Mouse (Mus musculus): ENCODE data around the gene Castor2.

Gene Castor2

GRCm38 (mm10) chr5:134101883-134102282 is 2.4 kb downstream of the Castor2 start:
- peak; percentile 45 for DNase-seq (ENCODE audit: low read depth)

- peak; percentile 60 for DNase-seq (ENCODE audit: low read depth)
These were observed 3.2 kb downstream of the Castor2 start for GRCm38 (mm10) chr5:134102720-134103119.

DNA sequence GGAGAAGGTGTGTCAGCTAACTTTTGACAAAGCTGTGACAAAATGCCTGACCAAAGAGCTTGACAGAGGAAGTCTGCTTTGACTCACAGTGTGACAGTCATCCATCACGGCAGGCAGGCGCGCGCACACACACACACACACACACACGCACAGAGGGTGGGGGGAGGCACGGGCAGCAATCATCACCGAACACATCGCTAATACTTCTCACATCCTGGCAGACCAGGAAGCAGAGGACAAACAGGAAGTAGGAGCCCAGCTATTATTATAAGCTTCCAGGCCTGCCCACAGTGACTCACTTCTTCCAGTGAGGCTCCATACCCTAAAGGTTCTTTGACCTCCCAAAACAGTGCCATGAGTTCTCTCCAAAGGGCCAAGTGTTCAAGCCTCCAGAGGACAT is 6.3 kb downstream of the Castor2 start:
- peak; percentile 75 for DNase-seq (ENCODE audit: low read depth)

DNA sequence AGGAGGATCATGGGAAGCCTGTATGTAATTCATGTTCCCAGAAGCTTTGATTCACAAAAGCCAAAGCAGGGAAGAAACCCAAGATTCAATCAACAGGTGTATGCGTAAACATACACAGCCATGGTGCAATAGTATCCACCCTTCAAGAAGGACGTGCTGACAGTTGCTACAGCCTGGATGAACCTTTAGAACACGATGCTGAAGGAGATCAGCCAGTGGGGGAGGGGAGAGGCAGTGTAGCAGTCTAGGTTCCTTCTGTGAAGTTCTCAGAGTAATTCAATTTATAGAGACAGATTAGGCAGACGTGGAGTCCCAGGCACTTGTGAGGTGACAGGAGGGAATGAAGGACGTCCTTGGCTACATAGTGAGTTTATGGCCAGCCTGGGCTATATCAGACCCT is 15.5 kb downstream of the Castor2 start:
- no peak for DNase-seq (ENCODE audit: low read depth)

GRCm38 (mm10) chr5:134115639-134116259 is 16.2 kb downstream of the Castor2 start:
- no peak for DNase-seq (ENCODE audit: low read depth)

DNA sequence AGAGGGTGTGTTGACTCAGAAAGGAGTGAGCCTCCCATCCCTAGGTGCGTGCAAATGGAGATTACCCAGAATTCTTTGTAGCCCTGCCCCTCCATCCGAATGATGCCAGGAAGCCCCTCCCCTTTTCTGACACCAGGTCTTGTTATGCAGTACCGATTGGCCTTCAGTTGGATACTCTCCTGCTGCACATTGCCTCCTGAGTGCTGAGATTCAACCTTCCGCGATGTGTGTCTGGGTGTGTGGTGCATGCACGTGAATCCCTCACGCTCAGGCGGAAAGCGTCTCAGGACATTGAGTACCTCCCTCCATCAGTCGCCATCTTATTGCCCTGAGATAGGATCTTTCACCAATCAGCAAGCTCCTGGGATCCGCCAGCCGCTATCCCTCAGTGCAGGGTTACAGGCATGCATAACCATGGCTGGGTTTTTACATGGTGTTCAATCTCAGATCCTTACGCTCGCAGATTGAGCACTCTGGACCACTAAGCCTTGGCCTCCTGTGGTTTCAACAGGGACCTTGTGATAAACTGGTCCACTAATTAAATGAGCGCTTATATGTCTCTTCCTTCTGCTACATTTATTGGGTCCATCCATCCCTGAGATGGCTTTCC is 19.4 kb downstream of the Castor2 start:
- DNase-seq (ENCODE audit: low read depth): no peak

DNA sequence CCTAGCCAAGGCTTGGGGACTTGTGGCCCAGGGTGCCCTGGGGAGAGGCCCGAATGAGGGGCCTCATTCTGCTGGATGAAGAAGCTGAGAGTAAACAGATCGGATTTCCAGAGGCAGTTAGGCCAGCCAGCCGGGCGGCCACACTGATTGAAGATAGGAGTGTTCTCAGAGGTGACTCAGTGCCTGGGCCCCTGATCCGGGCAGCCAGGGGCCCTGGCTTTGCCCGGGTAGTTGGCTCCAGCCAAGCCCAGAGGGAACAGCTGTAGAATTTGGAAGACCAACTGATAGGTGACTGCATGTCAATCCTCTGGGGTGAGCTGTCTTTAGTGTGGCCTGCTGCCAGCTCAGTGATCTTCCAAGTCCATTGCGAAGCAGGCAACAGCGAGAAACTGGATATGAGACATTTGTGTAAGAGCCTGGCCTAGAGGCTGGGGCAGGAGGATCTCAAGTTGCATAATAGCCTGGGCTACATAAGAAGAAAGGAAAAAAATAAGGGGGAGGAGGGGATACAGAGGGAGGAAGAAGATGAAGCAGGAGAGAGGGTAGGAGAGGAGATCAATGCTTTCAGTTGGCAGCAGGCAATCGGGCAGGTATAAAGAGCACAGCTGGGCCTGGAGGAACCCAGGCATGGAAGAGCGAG is 20.1 kb downstream of the Castor2 start:
- peak; percentile 32 for DNase-seq (ENCODE audit: low read depth)

GRCm38 (mm10) chr5:134120135-134120534 is 20.6 kb downstream of the Castor2 start:
- DNase-seq (ENCODE audit: low read depth): no peak

DNA sequence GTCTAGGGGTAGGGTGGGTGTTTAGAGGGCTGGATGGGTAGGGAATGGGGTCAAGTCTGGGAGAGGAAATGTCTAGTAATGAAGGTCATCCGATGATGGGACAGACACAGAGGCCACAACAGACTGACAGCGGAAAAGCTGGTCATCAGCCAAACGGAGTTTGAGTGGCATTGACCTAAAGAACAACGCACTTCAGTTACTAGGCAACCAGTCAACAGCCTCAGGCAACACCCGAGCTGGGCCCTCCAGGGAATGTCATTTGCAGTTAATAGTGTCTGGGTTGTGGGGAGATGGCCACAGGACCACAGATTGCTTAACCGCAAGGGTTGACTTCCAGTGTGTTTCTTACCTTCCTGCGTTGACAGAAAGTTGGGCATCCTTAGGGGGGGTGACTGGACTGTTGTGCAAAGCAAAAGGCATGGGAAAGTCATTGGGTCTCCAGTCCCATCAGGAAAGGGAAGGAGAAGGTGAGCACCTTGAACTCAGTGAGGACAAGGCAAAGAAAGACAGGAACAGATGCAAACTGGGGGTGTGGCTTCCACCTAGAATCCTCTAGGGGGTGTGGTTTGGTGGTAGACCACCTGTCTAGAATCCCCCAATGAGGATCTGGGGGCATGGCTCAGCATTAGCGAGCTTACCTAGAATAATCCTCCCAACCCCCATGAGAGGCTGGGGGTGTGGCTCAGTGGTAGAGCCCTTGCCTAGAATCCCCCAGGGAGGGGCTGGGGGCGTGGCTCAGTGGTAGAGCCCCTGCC is 21.8 kb downstream of the Castor2 start:
- no peak for DNase-seq (ENCODE audit: low read depth)

- no peak for DNase-seq (ENCODE audit: low read depth)
These were observed 22.4 kb downstream of the Castor2 start for GRCm38 (mm10) chr5:134121893-134122259.

GRCm38 (mm10) chr5:134123846-134124245 is 24.3 kb downstream of the Castor2 start:
- no peak for DNase-seq (ENCODE audit: low read depth)

- no peak for DNase-seq (ENCODE audit: low read depth)
These were observed 26.7 kb downstream of the Castor2 start for GRCm38 (mm10) chr5:134126232-134126631.

DNA sequence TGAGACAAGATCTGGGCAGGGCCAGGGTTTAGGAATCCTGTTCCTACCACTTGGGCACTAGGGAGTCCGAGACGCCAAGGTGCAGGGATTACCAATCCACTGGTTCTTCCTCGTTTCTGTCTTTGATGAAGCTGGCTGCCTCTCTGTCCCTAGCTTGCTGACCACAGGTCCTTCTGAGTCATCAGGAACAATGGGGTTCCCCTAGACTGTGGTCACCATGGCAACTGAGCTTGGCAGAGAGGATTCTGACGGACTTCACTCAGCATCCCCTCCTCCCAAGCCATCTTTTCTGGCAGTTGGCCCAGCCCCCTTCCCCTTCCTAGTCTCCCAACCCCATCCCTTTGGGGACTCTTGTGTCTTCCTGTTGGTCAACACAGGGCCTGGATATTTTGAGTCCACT is 32.1 kb downstream of the Castor2 start:
- peak; percentile 71 for DNase-seq (ENCODE audit: low read depth)

DNA sequence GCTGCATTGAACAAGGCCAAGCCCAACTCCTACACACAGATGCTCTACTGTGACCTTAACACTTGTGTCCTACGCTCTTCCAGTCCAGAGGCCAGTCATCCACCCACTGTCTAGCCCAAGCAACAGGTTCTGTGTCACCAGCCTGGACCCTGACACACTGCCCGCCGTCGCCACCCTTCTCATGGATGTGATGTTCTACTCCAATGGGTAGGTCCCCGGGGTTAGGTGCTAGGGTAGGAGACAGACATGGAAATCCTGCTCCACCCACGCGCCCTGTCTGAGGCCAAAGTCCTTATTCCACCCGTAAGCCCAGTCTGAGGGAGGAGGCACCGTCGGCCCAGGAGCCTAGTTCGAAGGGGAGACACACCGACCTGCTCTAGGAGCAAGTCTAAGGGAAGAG is 36.5 kb downstream of the Castor2 start:
- DNase-seq (ENCODE audit: low read depth): no peak

GRCm38 (mm10) chr5:134137933-134138332 is 38.4 kb downstream of the Castor2 start:
- no peak for DNase-seq (ENCODE audit: low read depth)

DNA sequence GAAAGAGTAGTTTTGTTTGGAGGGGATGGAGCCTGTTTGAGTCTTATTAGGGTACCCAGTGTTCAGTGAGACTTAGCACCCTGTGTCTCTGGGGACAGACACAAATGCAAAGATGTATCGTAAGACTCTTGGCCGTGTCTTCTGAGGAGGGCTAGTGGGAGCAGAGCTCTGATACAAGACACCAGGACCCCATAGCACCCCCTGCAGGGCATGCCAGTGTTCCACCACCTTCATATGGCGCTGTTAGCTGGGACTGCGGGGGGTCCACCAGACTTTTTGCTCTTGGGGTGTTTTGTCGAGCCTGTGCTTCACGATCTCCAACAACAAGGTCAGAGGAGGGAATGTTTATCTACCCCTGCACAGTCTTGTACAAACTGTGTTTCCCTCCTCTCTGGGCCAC is 39.9 kb downstream of the Castor2 start:
- DNase-seq (ENCODE audit: low read depth): no peak

DNA sequence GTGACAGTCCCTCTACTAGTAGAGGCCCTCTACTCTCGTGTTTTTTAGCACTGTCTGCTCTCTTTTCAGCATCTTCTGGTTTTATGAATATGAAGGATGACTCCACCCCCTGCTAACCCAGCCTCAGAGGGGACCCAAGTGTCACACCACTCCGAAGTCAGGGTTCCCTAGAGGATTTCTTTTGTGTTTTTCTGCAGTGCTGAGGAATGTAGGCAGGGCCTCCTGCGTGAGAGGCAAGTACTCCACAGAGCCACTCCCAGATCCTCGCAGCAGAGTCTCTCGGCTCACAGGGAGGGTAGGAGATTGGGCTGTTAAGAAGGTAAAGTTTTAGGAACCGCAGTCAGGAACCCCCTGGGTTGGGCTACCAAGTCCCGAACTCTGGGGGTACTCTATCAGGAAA is 41.7 kb downstream of the Castor2 start:
- DNase-seq (ENCODE audit: low read depth): no peak

GRCm38 (mm10) chr5:134142381-134142780 is 42.9 kb downstream of the Castor2 start:
- no peak for DNase-seq (ENCODE audit: low read depth)

- DNase-seq (ENCODE audit: low read depth): no peak
These were observed 45.5 kb downstream of the Castor2 start for GRCm38 (mm10) chr5:134144986-134145385.

- no peak for DNase-seq (ENCODE audit: low read depth)
These were observed 47.8 kb downstream of the Castor2 start for GRCm38 (mm10) chr5:134147194-134147753.

DNA sequence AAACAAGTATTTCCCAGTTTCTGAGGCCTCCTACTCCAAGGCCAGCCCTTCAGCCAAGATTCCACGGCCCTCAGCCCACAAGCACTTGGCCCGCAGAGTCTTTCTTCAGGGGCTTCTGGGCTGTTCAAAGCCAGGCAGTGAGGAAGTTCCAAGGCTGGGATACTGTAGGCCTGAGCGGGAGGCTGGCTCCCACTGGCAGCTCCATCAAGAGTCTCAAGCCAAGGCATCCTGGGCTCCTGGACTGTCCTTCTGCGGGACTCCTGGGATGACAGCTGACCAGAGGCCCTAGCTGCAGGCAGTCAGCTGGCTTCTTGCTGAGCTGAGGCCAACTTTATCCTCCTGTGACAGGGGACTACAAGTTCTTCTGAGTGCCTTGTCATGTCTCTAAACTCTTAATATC is 48.6 kb downstream of the Castor2 start:
- DNase-seq (ENCODE audit: low read depth): no peak

- DNase-seq (ENCODE audit: low read depth): no peak
These were observed 52.4 kb downstream of the Castor2 start for GRCm38 (mm10) chr5:134151895-134152294.

Data from 416B (cell line).